Mouse (Mus musculus): ENCODE measurements around the gene P2rx4. TPM values are rescaled to one million over a fixed set of nuclear protein-coding genes. Genes with fewer than 3 reads are reported as not detected.

The P2rx4 gene
- polyA plus RNA-seq, 1 experiment from 2014 or later = 12.3 TPM

GRCm38 (mm10) chr5:122716793-122717192, 9.4 kb downstream of the P2rx4 start:
- WGBS = 95% methylated on average over 2 of the region's 2 CpGs
- Histone ChIP-seq H3K36me3 (ENCODE audit: control insufficient read depth, insufficient read depth, low read length) (no peaks in the 10 kb centered on the region), H3K9ac (replicated peaks; ENCODE audit: low read depth, low read length) (no peak overlapping the region), H3K4me2 (ENCODE audit: low read depth, low read length) (no peak overlapping the region), H3K27me3 (ENCODE audit: control insufficient read depth, insufficient read depth, low read length) (no peaks in the 10 kb centered on the region), H3K4me3 (ENCODE audit: low read depth, low read length) (no peak overlapping the region), H3K4me1 (ENCODE audit: control insufficient read depth, insufficient read depth, low read length) (no peaks in the 10 kb centered on the region), H3K27ac (ENCODE audit: low read depth, low read length) (no peak overlapping the region), H3K9me3 (ENCODE audit: control insufficient read depth, low read length) (no peaks in the 10 kb centered on the region)
- no peak for ATAC-seq (ENCODE audit: low read depth)

- H3K27ac ChIP-seq (ENCODE audit: low read depth, low read length) = no peak overlapping the region
- no peak for ATAC-seq (ENCODE audit: low read depth)
- H3K36me3 ChIP-seq (ENCODE audit: control insufficient read depth, insufficient read depth, low read length) = no peaks in the 10 kb centered on the region
- no peak overlapping the region for H3K4me3 ChIP-seq (ENCODE audit: low read depth, low read length)
- no peaks in the 10 kb centered on the region for H3K9me3 ChIP-seq (ENCODE audit: control insufficient read depth, low read length)
- H3K9ac ChIP-seq (replicated peaks; ENCODE audit: low read depth, low read length) = no peak overlapping the region
- H3K4me2 ChIP-seq (ENCODE audit: low read depth, low read length) = no peak overlapping the region
- no peaks in the 10 kb centered on the region for H3K4me1 ChIP-seq (ENCODE audit: control insufficient read depth, insufficient read depth, low read length)
- H3K27me3 ChIP-seq (ENCODE audit: control insufficient read depth, insufficient read depth, low read length) = no peaks in the 10 kb centered on the region
- WGBS = 85% methylated on average over 7 of the region's 7 CpGs
Measured at GRCm38 (mm10) chr5:122718400-122718799, 11.1 kb downstream of the P2rx4 start.

GRCm38 (mm10) chr5:122719168-122719567, 11.8 kb downstream of the P2rx4 start:
- Histone ChIP-seq H3K36me3 (ENCODE audit: control insufficient read depth, insufficient read depth, low read length) (no peaks in the 10 kb centered on the region), H3K27ac (ENCODE audit: low read depth, low read length) (no peak overlapping the region), H3K9ac (replicated peaks; ENCODE audit: low read depth, low read length) (no peak overlapping the region), H3K4me1 (ENCODE audit: control insufficient read depth, insufficient read depth, low read length) (no peaks in the 10 kb centered on the region), H3K4me3 (ENCODE audit: low read depth, low read length) (no peak overlapping the region), H3K27me3 (ENCODE audit: control insufficient read depth, insufficient read depth, low read length) (no peaks in the 10 kb centered on the region), H3K4me2 (ENCODE audit: low read depth, low read length) (no peak overlapping the region), H3K9me3 (ENCODE audit: control insufficient read depth, low read length) (no peaks in the 10 kb centered on the region)
- no peak for ATAC-seq (ENCODE audit: low read depth)
- WGBS = 96% methylated on average over 8 of the region's 8 CpGs

DNA sequence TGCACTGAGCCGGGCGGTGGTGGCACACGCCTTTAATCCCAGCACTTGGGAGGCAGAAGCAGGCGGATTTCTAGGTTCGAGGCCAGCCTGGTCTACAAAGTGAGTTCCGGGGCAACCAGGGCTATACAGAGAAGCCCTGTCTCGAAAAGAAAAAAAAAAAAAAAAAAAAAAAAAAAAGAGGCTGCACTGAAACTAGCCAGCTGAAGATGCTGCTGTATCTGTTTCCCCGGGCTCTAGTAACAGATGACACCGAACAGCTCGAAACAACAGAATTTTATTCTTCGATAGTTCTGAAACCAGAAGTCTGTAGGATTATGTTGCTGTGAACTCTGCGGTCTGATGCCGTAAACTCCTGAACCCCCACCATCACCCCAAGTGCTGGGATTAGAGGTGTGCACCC, 18.1 kb downstream of the P2rx4 start:
- no peaks in the 10 kb centered on the region for H3K9me3 ChIP-seq (ENCODE audit: control insufficient read depth, low read length)
- H3K4me2 ChIP-seq (ENCODE audit: low read depth, low read length) = no peak overlapping the region
- H3K27ac ChIP-seq (ENCODE audit: low read depth, low read length) = no peak overlapping the region
- no peaks in the 10 kb centered on the region for H3K4me1 ChIP-seq (ENCODE audit: control insufficient read depth, insufficient read depth, low read length)
- H3K9ac ChIP-seq (replicated peaks; ENCODE audit: low read depth, low read length) = no peak overlapping the region
- ATAC-seq (ENCODE audit: low read depth) = no peak
- H3K36me3 ChIP-seq (ENCODE audit: control insufficient read depth, insufficient read depth, low read length) = no peaks in the 10 kb centered on the region
- no peaks in the 10 kb centered on the region for H3K27me3 ChIP-seq (ENCODE audit: control insufficient read depth, insufficient read depth, low read length)
- H3K4me3 ChIP-seq (ENCODE audit: low read depth, low read length) = no peak overlapping the region
- 91% methylated on average over 13 of the region's 13 CpGs for WGBS

DNA sequence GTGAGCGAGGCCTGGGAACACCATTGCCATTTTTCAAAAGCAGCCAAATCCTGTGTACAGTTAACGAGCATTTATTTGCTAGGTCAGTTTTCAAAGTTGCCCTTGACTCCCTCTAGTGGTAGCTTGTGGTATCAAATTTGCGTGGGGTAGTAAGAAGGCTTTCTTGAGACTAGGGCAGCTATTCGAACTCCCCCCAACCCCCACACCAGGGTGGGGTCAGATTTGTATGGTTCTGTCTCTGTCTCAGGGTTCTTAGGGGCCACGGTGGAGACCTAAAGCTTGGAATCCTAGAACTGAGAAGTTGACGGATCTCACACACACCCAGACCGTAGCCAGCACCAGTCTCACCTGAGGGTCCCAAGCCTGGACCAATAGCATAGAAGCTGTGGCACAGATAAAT, 18.7 kb downstream of the P2rx4 start:
- Histone ChIP-seq H3K4me2 (ENCODE audit: low read depth, low read length) (no peak overlapping the region), H3K4me1 (ENCODE audit: control insufficient read depth, insufficient read depth, low read length) (no peaks in the 10 kb centered on the region), H3K9me3 (ENCODE audit: control insufficient read depth, low read length) (no peaks in the 10 kb centered on the region), H3K27ac (ENCODE audit: low read depth, low read length) (no peak overlapping the region), H3K27me3 (ENCODE audit: control insufficient read depth, insufficient read depth, low read length) (no peaks in the 10 kb centered on the region), H3K9ac (replicated peaks; ENCODE audit: low read depth, low read length) (no peak overlapping the region), H3K36me3 (ENCODE audit: control insufficient read depth, insufficient read depth, low read length) (no peaks in the 10 kb centered on the region), H3K4me3 (ENCODE audit: low read depth, low read length) (no peak overlapping the region)
- 20% methylated on average over 7 of the region's 7 CpGs for WGBS
- ATAC-seq (ENCODE audit: low read depth) = peak; percentile 24; the same call in 1 of the 2 replicates

DNA sequence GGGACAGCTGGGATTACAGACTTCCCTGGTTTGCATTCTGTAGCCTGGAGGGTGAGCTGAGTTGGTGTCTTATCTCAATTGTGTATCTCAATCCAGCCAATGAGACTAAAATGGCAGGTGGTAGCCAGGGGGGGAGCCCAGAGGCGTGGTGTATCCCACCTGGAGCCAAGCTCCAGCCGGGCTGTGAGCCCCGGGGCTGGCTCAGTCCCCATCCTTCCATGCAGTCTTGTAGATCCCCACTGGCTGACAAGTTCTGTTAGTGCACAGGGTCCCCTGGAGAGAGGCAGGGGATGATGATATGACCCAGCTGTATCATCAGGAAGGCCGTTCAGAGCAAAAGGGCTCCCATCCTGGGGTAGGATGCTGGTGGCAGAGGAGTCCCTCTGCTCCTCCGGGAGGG, 19.3 kb downstream of the P2rx4 start:
- no peak overlapping the region for H3K4me2 ChIP-seq (ENCODE audit: low read depth, low read length)
- no peaks in the 10 kb centered on the region for H3K27me3 ChIP-seq (ENCODE audit: control insufficient read depth, insufficient read depth, low read length)
- H3K4me1 ChIP-seq (ENCODE audit: control insufficient read depth, insufficient read depth, low read length) = no peaks in the 10 kb centered on the region
- no peak overlapping the region for H3K27ac ChIP-seq (ENCODE audit: low read depth, low read length)
- no peak overlapping the region for H3K4me3 ChIP-seq (ENCODE audit: low read depth, low read length)
- 80% methylated on average over 5 of the region's 5 CpGs for WGBS
- H3K36me3 ChIP-seq (ENCODE audit: control insufficient read depth, insufficient read depth, low read length) = no peaks in the 10 kb centered on the region
- ATAC-seq (ENCODE audit: low read depth) = peak; percentile 34; the same call in 1 of the 2 replicates
- H3K9me3 ChIP-seq (ENCODE audit: control insufficient read depth, low read length) = no peaks in the 10 kb centered on the region
- H3K9ac ChIP-seq (replicated peaks; ENCODE audit: low read depth, low read length) = no peak overlapping the region

- ATAC-seq (ENCODE audit: low read depth) = no peak
- Histone ChIP-seq H3K9me3 (ENCODE audit: control insufficient read depth, low read length) (no peaks in the 10 kb centered on the region), H3K36me3 (ENCODE audit: control insufficient read depth, insufficient read depth, low read length) (no peaks in the 10 kb centered on the region), H3K4me3 (ENCODE audit: low read depth, low read length) (no peak overlapping the region), H3K4me2 (ENCODE audit: low read depth, low read length) (no peak overlapping the region), H3K27me3 (ENCODE audit: control insufficient read depth, insufficient read depth, low read length) (no peaks in the 10 kb centered on the region), H3K4me1 (ENCODE audit: control insufficient read depth, insufficient read depth, low read length) (no peaks in the 10 kb centered on the region), H3K9ac (replicated peaks; ENCODE audit: low read depth, low read length) (no peak overlapping the region), H3K27ac (ENCODE audit: low read depth, low read length) (no peak overlapping the region)
- WGBS = 94% methylated on average over 7 of the region's 7 CpGs
Measured at GRCm38 (mm10) chr5:122727096-122727495, 19.8 kb downstream of the P2rx4 start.

DNA sequence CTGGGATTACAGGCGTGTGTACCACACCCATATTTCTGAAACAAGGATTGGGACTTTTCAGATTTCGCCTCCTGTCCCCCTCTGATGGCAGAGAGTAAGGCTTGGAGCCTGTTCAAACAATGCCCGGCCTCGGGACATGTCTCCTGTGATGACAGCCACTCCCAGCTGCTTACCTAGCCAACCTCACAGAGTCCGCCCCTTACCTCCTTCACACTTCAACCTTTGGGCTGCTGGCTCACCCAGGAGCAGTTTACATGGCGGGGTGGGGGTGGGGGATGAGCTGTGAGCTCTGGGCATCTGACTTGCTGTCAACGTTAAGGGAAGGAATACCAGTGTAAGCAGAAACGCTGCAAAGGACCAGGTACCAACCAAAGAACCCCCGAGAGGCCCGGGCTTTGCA, 23.4 kb downstream of the P2rx4 start:
- Histone ChIP-seq H3K9me3 (ENCODE audit: control insufficient read depth, low read length) (no peaks in the 10 kb centered on the region), H3K27ac (ENCODE audit: low read depth, low read length) (no peak overlapping the region), H3K4me2 (ENCODE audit: low read depth, low read length) (no peak overlapping the region), H3K4me3 (ENCODE audit: low read depth, low read length) (no peak overlapping the region), H3K36me3 (ENCODE audit: control insufficient read depth, insufficient read depth, low read length) (0 out of 2 replicates have a peak, but pooled peaks cover 2% of the 10 kb centered on the region), H3K9ac (replicated peaks; ENCODE audit: low read depth, low read length) (no peak overlapping the region), H3K4me1 (ENCODE audit: control insufficient read depth, insufficient read depth, low read length) (no peaks in the 10 kb centered on the region), H3K27me3 (ENCODE audit: control insufficient read depth, insufficient read depth, low read length) (no peaks in the 10 kb centered on the region)
- no peak for ATAC-seq (ENCODE audit: low read depth)
- WGBS = 92% methylated on average over 10 of the region's 10 CpGs

DNA sequence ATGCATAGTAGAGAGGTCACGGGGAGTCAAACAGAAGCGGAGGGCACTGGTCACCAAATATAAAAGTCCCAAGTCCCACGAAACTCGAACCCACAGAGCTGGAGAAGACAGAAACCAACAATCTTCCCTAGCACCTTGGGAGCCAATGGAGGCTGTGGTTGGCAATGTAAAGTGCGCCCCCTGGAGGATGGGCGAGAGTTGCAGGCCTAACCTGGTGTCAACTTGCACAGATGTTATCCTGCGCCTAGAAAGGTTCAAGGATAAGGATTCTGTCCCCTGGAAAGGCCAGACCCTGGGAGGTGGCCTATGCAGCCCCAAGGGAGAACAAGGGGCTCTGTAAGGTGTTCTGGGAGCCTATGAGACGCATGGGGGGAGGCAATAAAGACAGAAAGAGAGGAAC, 24.0 kb downstream of the P2rx4 start:
- 0 out of 2 replicates have a peak, but pooled peaks cover 2% of the 10 kb centered on the region for H3K36me3 ChIP-seq (ENCODE audit: control insufficient read depth, insufficient read depth, low read length)
- no peaks in the 10 kb centered on the region for H3K4me1 ChIP-seq (ENCODE audit: control insufficient read depth, insufficient read depth, low read length)
- H3K9me3 ChIP-seq (ENCODE audit: control insufficient read depth, low read length) = no peaks in the 10 kb centered on the region
- no peaks in the 10 kb centered on the region for H3K27me3 ChIP-seq (ENCODE audit: control insufficient read depth, insufficient read depth, low read length)
- H3K9ac ChIP-seq (replicated peaks; ENCODE audit: low read depth, low read length) = no peak overlapping the region
- no peak overlapping the region for H3K4me2 ChIP-seq (ENCODE audit: low read depth, low read length)
- no peak overlapping the region for H3K27ac ChIP-seq (ENCODE audit: low read depth, low read length)
- no peak overlapping the region for H3K4me3 ChIP-seq (ENCODE audit: low read depth, low read length)
- WGBS = 66% methylated on average over 8 of the region's 8 CpGs
- ATAC-seq (ENCODE audit: low read depth) = no peak

Measured in neural tube, embryonic 14.5 days (tissue).